Mouse (Mus musculus) WW6 (cell line): ENCODE measurements around the gene Tmem247.

Source experiments
- DNase-seq: peaks from one replicate; pipeline ENCODE4 v3.0.0-alpha.2; 2013; ENCODE audit warnings: low read depth, low spot score

The Tmem247 gene

GRCm38 (mm10) chr17:86962894-86963585, 45.9 kb downstream of the Tmem247 start, which contains the start of gene Rhoq:
TSS of gene Rhoq (plus strand) at chr17:86963082.
- DNase-seq: peak; percentile 42

- no peak for DNase-seq
Observed at GRCm38 (mm10) chr17:86963586-86963902, 46.4 kb downstream of the Tmem247 start.

- no peak for DNase-seq
Observed at GRCm38 (mm10) chr17:86964041-86964440, 46.9 kb downstream of the Tmem247 start.

GRCm38 (mm10) chr17:86964502-86964901, 47.4 kb downstream of the Tmem247 start:
- DNase-seq: peak; percentile 34

- no peak for DNase-seq
Observed at GRCm38 (mm10) chr17:86965121-86965520, 48.0 kb downstream of the Tmem247 start.

- DNase-seq: no peak
Observed at GRCm38 (mm10) chr17:86966040-86966439, 48.9 kb downstream of the Tmem247 start.

- DNase-seq: no peak
Observed at GRCm38 (mm10) chr17:86967048-86967447, 49.9 kb downstream of the Tmem247 start.

- DNase-seq: no peak
Observed at GRCm38 (mm10) chr17:86967536-86968525, 50.7 kb downstream of the Tmem247 start.

- DNase-seq: no peak
Observed at GRCm38 (mm10) chr17:86968581-86968980, 51.4 kb downstream of the Tmem247 start.

- DNase-seq: no peak
Observed at GRCm38 (mm10) chr17:86969582-86969981, 52.4 kb downstream of the Tmem247 start.

- DNase-seq: no peak
Observed at GRCm38 (mm10) chr17:86970026-86970750, 53.0 kb downstream of the Tmem247 start.

GRCm38 (mm10) chr17:86971036-86971435, 53.9 kb downstream of the Tmem247 start:
- no peak for DNase-seq

GRCm38 (mm10) chr17:86971860-86972259, 54.7 kb downstream of the Tmem247 start:
- no peak for DNase-seq
